Mouse (Mus musculus): ENCODE measurements around the gene Mks1. TPM values are rescaled to one million over a fixed set of nuclear protein-coding genes. Genes with fewer than 3 reads are reported as not detected.

The Mks1 gene
- 6.1 to 6.8 TPM (median 6.5 TPM) in 3 replicates for total RNA-seq (2017)

DNA sequence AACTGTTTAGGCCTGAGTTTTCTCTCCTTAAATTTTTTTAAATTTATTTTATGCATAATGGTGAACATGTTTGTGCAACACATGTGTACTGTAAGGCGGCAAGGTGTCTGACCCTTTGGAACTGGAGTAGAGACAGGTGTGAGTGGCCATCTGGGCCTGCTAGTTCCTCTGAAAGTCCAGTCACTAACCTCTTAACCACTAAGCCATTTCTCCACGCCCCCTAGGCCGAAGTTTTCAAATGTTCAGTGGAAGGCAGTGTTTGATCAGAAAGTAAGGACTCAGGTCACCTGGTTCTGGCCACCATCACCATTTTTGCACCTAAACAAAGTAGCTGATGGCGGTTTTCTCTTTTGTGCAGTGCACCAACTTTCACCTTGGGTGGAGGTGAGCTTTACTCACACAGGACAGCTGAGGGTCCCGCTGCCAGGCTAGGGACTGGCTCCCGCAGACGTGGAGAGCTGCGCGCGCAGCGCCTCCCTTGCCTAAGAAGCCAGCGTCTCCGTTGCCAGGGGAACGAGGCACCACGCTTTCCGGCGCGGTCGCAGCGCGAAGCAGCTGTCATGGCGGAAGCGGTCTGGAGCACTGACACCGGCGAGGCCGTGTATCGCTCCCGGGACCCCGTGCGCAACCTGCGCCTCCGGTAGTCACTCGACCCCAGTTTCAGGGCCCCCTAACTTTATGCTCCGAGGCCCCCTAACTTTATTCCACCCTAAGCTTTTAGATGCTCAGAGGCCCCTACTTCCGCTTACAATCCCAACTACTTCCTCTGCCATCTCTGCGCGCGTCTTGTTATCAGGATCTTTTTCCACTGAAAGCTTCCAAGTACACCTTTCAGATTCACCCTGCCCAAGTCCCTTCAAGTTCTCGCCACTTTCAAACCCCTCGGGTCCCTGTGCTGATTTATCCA, at the start of gene Mks1:
Gene Mks1, plus strand, starts transcription at position 526 of the 907 bp plus-strand sequence.
- ATAC-seq (replicated peaks; ENCODE audit: insufficient number of reproducible peaks, low FRiP score, low TSS enrichment, poor library complexity, severe bottlenecking): peak; percentile 92

DNA sequence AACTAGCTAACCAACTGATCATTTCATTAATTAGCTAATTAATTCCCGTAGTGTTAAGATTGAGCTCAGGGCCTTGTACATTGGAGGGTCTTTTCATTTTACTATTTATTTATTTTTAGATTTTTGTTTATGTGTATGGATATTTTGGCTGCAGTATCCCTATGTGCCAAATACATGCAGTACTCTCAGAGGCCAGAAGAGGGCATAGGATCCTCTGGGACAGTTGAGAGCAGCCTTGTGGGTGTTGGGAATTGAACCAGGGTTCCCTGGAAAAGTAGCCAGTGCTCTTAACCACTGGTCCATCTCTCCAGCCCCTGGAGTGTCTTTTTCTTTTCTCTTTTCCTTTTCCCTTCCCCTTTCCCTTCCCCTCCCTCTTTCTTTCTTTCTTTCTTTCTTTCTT, 47.6 kb upstream of the Mks1 start:
- ATAC-seq (replicated peaks; ENCODE audit: insufficient number of reproducible peaks, low FRiP score, low TSS enrichment, poor library complexity, severe bottlenecking): 0 out of 2 replicates have a peak, but pooled peaks have one; percentile 51

DNA sequence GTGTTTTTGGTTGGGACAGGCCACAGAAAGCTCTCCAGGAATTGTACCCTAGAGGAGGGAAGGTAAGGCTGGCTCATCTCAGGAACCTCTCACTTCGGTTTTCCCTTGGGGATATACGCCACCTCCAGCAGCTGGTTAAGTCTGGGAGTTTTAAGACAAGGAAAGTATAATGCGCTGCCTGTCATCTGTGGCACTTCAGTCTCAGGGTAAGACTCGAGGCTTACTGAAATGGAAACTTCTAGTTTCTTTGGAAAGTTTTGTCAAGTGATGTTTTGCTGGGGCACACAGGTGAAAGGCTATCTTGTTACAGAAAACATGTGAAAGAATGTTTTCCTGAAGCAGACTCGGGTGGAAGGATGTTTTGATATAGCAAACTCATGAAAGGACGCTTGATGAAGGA, 45.6 kb upstream of the Mks1 start:
- ATAC-seq (replicated peaks; ENCODE audit: insufficient number of reproducible peaks, low FRiP score, low TSS enrichment, poor library complexity, severe bottlenecking): no peak

DNA sequence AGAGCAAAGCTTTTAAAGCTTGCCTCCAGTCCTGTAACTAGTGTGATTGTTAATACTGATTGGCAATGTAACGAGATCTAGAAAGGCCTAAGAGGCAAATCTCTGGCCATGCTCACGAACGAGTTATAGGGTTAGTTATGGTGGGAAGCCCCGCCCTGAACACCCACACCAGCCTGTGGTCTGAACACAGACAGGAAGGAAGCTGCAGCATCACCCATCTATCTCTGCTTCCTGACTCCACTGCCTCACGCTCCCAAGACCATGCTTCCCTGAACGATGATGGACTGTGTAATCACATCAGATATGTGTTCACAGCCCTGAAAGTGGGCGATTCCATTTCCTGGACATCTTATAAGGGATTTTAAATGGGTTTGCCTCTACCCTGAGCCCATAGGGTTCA, 44.8 kb upstream of the Mks1 start:
- ATAC-seq (replicated peaks; ENCODE audit: insufficient number of reproducible peaks, low FRiP score, low TSS enrichment, poor library complexity, severe bottlenecking): no peak; the same call in 1 of the 2 replicates

DNA sequence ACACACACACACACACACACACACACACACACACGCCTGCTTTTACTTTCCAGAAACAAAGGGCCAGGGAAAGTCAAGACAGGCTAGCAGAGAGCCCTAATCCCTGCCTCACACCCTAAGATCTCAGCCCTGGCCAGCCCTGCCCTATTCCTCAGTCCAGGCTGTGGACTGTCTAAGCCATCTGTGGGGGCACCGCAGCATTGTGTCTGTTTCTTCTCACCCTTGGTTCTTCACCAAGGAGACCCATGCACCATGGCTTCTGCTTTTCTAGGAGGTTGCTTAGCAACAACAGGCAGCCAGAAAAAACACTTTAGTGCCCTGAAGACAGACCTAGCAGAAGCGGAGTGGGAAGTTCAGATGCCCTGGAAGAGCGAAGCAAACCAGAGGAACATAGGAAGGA, 41.6 kb upstream of the Mks1 start:
- peak; percentile 45; the same call in 1 of the 2 replicates for ATAC-seq (replicated peaks; ENCODE audit: insufficient number of reproducible peaks, low FRiP score, low TSS enrichment, poor library complexity, severe bottlenecking)

DNA sequence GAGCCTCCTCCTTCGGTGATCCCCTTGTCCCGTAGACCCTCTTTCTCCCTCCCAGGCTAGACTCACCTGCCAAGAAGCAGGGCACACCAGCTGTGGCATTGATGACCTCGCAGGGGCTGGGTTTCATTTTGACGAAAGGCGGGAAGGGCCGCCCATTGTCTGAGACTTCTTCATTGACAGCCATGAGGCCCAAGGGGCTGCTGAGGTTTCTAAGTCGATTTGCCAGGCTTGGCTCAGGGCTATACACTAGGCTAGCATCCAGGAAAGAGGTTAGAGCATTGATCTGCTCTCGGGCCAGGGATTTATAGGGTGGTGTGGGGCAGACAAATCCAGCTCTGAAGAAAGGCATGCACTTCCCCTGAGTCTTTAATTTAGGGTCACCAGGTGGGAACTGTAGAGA, 38.2 kb upstream of the Mks1 start:
- no peak for ATAC-seq (replicated peaks; ENCODE audit: insufficient number of reproducible peaks, low FRiP score, low TSS enrichment, poor library complexity, severe bottlenecking)

DNA sequence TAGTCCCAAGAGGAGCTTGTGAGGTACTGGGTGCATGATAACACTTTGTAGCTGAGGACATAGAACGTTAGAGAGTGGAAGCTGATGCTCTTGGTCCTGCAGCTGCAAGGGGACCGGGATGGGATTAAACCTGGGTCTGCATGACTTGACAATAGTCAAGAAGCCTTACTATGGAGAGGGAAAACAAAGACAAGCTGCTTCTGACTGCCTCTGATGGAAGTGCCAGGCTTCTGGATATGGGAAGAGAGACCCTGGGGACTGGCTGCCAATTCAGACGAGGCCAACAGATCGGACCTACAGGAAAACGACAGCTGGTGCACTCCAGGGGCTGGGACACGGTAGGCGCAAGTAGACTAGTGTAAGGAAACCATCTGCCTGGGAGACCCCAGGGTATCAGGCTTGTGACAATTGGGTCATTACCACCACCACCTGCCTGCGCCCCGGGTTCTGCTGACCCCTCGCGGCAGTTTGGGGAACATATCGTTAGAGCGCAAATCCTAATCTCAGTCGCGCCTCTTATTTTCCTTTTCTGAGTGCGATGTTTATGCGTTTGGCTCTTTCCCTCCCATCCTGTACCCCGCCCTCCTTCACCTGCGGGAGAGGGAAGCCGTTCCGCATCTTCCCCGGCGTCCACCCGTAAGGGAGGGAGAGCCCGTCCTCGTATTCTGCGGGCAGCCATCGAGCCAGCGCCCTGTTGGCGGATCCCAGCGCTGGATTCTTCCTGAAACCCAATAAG, 36.1 kb upstream of the Mks1 start:
- peak; percentile 68 for ATAC-seq (replicated peaks; ENCODE audit: insufficient number of reproducible peaks, low FRiP score, low TSS enrichment, poor library complexity, severe bottlenecking)

DNA sequence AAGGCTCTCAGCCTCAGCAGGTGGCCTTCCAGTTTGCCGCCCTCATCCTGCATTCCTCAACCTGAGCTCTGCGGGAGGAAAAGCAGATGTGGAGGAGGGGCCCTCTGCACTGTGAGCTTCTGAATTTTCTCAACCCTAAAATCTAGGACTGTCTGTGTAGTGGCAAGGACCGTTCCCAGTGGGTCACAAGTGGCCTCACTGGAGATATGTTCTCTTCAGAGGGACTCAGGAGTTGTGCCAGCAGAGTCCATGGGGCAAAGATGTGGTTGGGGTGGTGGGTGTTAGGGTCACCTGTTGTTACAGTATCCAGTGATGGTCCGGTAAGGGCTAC, 35.6 kb upstream of the Mks1 start:
- no peak for ATAC-seq (replicated peaks; ENCODE audit: insufficient number of reproducible peaks, low FRiP score, low TSS enrichment, poor library complexity, severe bottlenecking)

DNA sequence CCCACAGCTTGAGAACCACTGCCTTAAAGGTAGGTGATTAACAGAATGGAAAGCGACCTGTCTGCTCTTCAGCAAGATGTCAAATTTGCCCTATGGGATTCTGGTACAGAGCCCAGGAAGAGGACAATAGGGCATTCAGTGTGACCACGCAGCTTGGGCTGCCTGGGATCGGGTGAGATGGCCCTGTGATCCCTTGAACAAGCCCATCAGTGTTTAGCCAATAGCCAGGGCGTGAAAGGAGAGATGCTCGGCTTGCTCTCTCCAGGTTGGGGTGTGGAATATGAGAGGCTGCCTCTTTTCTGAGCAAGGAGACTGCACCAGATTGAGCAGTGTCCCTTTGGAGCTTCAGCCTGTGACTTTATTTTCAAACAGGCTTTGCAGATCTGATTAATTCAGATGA, 31.5 kb upstream of the Mks1 start:
- ATAC-seq (replicated peaks; ENCODE audit: insufficient number of reproducible peaks, low FRiP score, low TSS enrichment, poor library complexity, severe bottlenecking): no peak

DNA sequence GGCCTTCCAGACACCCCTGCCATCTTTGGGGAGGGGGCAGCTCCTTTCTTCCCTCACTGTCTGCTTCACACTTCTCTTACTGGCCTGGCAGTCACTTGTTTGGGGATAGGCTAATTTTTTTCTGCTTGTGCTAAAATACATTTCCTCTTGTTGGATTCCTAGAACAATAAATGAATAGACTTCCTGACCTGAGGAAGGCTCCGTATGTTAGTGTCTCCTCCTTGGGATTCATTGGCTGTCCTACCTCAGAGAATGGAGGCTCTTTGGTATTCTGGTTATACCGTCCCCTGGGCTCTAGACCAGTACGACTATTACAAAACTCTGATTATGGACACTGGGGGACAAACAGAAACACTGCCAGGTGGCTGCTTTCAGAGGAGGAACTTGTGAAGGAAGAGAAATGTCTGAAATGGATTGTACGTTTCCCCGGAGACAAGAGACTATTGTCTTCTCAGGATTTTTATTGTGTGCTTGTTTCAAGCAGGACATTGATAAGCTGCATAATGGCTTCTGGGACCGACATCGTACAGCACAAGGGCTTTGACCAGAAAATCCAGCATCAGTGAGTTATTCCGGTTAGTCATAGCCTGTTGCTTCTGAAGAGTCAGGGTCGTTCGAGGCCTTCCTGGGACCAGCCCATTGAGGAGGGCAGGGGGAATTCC, 24.6 kb upstream of the Mks1 start, which contains the start of gene Lpo:
Gene Lpo, minus strand, starts transcription at position 51 of the 662 bp plus-strand sequence.
- no peak for ATAC-seq (replicated peaks; ENCODE audit: insufficient number of reproducible peaks, low FRiP score, low TSS enrichment, poor library complexity, severe bottlenecking)

DNA sequence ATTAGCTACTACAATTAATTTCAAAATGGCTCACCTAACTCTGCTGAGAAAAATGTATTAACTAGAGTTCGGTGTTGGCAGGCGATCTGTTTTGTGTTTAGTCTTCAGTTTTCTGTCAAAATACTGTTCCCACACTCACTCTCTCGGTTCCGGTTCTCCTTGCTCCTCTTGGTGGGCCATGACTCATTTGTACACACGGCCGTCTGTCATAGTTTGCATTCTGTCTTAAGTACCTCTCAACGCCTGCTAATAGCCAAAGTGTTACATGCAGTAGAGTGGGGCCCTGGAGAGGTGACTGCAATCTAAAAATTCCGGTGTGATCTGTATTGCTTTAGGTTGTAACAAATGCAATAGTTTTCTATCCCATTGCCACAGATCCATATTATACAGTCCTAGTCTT, 12.3 kb upstream of the Mks1 start:
- no peak for ATAC-seq (replicated peaks; ENCODE audit: insufficient number of reproducible peaks, low FRiP score, low TSS enrichment, poor library complexity, severe bottlenecking)

DNA sequence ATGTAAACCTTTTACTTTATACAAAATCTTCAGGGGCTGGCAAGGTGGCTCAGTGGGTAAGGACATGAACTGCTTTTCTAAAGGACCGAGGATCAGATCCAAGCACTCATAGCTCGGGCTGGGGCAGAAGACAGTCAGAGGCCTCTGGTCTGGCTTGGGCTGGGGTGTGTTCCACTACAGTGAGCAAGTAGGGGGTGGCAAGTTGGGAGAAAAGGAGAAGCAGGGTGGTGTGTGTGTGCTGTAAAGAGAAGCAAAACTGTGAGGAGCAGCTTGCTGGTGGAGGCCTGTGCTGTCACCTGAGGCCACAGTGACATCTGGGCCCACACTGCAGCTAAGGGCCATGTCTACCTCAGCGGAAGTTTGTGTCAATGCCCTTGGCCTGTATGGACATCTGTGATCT, 11.6 kb upstream of the Mks1 start:
- no peak for ATAC-seq (replicated peaks; ENCODE audit: insufficient number of reproducible peaks, low FRiP score, low TSS enrichment, poor library complexity, severe bottlenecking)

DNA sequence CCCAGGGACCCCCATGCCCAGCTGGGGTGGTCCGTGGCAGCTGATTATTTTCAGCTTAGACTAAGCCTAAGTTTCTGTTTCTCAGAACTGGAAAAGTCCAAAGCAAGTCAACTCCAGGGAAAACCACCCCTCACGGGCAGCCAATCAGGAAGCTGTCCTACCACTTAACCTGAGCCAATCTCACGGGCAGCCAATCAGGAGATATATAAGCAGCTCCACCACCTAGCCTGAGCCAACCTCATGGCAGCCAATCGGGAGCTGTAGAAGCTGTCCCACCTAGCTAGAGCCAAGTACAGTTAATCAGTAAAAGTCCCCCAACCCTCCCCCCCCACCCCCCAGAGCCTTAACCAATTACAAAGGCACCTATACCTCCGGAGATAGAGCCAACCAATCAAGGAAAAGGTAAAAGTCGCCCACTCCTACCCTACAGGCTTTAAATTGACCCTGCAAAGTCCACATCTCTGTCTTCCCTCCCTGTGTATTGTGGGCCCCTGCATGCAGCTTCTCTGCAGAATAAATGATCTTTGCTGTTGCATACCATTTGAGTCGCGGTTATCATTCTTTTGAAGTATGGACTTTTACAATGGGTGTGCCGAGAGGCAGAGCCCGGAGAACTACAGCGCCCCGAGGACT, 5.9 kb upstream of the Mks1 start:
- no peak for ATAC-seq (replicated peaks; ENCODE audit: insufficient number of reproducible peaks, low FRiP score, low TSS enrichment, poor library complexity, severe bottlenecking)

DNA sequence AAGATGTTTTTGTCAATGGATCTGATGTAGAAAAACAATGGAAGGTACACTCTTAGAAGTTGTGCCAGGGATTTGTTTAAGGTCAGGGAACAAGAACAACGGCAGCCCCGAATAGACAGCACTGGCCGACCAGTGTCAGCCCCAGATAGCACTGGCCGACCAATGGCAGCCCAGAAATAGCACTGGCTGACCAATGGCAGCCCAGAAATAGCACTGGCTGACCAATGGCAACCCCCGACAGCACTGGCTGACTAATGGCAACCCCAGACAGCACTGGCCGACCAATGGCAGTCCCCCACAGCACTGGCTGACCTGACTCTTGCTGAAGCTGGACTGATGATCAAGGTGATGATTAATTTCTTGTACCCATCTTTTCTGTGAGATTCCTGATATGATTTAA, 5.1 kb upstream of the Mks1 start:
- ATAC-seq (replicated peaks; ENCODE audit: insufficient number of reproducible peaks, low FRiP score, low TSS enrichment, poor library complexity, severe bottlenecking): no peak

DNA sequence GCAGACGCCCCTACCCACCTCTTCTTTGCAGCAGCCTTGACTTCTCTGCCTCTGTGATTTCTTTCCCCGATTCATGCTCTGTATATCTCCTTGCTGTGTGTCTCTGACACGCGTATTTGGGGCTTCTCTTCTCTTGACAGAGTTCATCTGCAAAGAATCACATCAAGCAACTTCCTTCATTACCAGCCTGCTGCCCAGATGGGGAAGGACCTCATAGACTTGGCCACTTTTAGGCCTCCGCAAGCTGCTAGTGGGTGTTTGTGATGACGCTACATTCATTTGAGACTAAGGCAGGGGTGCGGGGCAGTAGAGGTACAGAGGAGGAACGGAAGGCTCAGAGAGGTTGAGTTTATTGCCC, 561 bp downstream of the Mks1 start:
- ATAC-seq (replicated peaks; ENCODE audit: insufficient number of reproducible peaks, low FRiP score, low TSS enrichment, poor library complexity, severe bottlenecking): no peak

DNA sequence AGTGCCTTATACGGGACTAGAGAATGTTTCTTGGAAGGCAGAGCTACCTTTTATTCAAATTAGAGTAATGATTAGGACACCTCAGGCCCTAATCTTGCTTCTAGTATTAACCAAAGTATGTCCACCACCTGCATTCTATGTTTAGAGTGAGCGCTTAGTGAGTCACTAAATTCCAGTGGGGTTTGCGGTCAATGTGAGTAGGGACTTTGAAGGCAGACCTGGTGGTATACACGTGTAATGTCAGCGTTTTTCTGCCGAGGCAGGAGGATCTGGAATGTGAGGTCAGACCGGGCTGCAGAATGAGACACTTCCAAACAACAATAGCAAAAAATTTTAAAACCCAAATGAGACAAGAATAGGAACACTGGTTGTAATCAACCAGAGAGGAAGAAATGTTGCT, 1.5 kb downstream of the Mks1 start:
- no peak for ATAC-seq (replicated peaks; ENCODE audit: insufficient number of reproducible peaks, low FRiP score, low TSS enrichment, poor library complexity, severe bottlenecking)

DNA sequence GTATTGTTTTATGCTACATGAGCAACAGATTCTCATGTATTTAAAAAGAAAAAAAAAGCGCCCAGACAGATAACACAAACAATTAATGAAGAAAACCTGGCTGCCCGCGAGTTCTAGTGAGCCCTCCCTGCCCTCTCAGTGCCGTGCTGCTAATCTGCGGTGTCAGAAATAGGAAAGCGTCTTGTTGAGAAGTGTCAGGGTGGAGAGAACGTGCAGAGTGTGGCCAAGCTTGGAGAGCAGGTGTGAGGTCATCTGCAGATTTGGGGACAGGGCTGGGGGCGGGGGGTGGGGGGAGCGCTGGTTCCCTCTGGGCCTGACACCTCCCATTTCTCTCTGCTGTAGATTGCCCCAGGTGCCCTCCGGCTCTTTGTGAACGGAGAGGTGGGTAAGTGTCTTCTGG, 6.3 kb downstream of the Mks1 start:
- no peak for ATAC-seq (replicated peaks; ENCODE audit: insufficient number of reproducible peaks, low FRiP score, low TSS enrichment, poor library complexity, severe bottlenecking)

DNA sequence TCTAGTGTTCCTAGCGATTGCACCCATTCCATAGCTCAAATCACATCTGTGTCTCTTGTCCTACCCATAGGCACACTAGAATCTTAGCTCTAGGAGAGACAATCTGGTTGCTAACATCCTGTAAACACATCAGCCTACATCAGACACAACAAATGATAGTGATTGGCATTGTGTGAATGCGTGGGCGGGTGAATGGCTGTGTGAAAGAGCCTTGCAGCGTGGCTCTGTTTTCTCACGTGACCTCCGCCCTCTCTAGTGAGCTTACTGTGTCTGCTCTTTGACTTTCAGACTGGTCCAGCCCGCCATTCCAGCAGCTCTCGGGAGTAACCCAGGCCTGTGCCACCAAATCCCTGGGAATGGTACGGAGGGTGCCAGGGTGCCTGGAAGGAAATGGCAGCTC, 7.4 kb downstream of the Mks1 start:
- ATAC-seq (replicated peaks; ENCODE audit: insufficient number of reproducible peaks, low FRiP score, low TSS enrichment, poor library complexity, severe bottlenecking): no peak

DNA sequence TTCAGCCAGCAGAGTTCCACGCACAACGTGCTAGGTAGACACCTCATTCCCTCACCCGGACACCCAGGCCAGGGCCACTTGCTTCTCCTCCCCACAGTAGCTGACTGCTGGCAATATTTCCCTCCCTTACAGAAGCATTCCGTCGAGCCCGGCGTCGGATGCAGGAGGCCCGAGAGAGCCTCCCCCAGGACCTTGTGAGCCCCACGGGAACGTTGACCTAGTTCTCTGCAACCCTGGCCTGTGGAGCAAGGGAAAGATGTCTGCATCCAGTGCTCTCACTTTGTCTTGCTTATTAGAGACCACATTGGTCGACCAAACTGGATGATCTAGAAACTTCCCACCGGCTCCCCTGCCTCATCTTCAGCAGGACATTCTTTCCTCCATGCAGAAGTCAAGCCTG, 9.8 kb downstream of the Mks1 start:
- ATAC-seq (replicated peaks; ENCODE audit: insufficient number of reproducible peaks, low FRiP score, low TSS enrichment, poor library complexity, severe bottlenecking): no peak
